Mouse (Mus musculus) kidney, embryonic 16.5 days (tissue): ENCODE results near the gene Ifngr1. TPM values are rescaled to one million over a fixed set of nuclear protein-coding genes. Genes with fewer than 3 reads are reported as not detected.

ENCODE experiments used
- ATAC-seq: fragments of 200-750 bp; cut with Nextera tagmentation; 2 replicates; pipeline ENCODE4 v1.8.0; 2017; ENCODE audit warnings: moderate TSS enrichment; ENCODE audit not compliant: low FRiP score, low TSS enrichment
- H3K27ac ChIP-seq: fragments of 300-500 bp; sonication (generic); 2 replicates; pipeline ENCODE4 v1.5.1; 2014; ENCODE audit warnings: low read length
- H3K27me3 ChIP-seq: fragments of 300-500 bp; sonication (generic); 2 replicates; pipeline ENCODE4 v1.6.1; 2014; ENCODE audit warnings: low read length, control low read depth, mixed read lengths; ENCODE audit not compliant: insufficient read depth
- H3K36me3 ChIP-seq: fragments of 300-500 bp; sonication (generic); 2 replicates; pipeline ENCODE4 v1.6.1; 2014; ENCODE audit warnings: low read length, control low read depth, mixed read lengths; ENCODE audit not compliant: insufficient read depth
- H3K4me1 ChIP-seq: fragments of 300-500 bp; sonication (generic); 2 replicates; pipeline ENCODE4 v1.6.1; 2014; ENCODE audit warnings: low read length, control low read depth, mixed read lengths; ENCODE audit not compliant: insufficient read depth
- H3K4me2 ChIP-seq: fragments of 300-500 bp; sonication (generic); replicated peaks from 2 replicates; pipeline ENCODE4 v1.6.1; 2014; ENCODE audit warnings: low read depth, low read length
- H3K4me3 ChIP-seq: fragments of 300-500 bp; sonication (generic); 2 replicates; pipeline ENCODE4 v1.5.1; 2014; ENCODE audit warnings: mild to moderate bottlenecking, low read length
- H3K9ac ChIP-seq: fragments of 300-500 bp; sonication (generic); replicated peaks from 2 replicates; pipeline ENCODE4 v1.6.1; 2014; ENCODE audit warnings: low read length
- H3K9me3 ChIP-seq: fragments of 300-500 bp; sonication (generic); 2 replicates; pipeline ENCODE4 v1.6.1; 2016; ENCODE audit warnings: low read length, control low read depth
- WGBS: fragments of 180-500 bp; shearing (Covaris S2); extraction: QIAGEN DNeasy Blood & Tissue Kit; methylation state at CpG from one replicate; pipeline ENCODE4 v1.1.7; 2014; 5-methylcytosine and 5-hydroxymethylcytosine counted together
- polyA plus RNA-seq: library from polyadenylated mRNA; unstranded; fragments of >200 nt; fragmentation: Nextera tagmentation; extraction: Ambion mirVana; gene quantifications from 2 replicates; pipeline ENCODE4 v1.2.1, GENCODE M21; 2015

The Ifngr1 gene
- polyA plus RNA-seq, 1 experiment from 2014 or later: 67.1 TPM

DNA sequence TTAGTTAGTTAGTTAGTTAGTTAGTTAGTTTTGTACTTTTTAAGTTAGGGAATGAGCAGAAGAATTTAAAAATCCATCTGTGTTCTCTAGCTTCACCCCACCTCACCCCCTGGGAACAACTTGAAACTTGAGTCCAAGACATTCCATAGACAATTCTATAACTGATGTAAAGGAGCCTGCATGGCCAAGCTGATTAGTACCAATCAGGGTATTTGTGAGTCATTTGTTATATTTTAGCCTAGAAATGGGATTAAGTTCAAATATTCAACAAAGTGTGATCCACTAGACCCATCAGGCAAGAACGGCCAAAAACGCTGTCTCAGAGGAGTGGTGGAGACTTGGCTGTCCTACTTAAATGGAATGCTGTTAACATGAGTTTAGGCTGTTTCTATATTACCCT, 35.6 kb downstream of the Ifngr1 start:
- Histone ChIP-seq H3K27me3 (no peaks in the 10 kb centered on the region), H3K36me3 (no peaks in the 10 kb centered on the region), H3K9ac (no peak overlapping the region), H3K9me3 (no peaks in the 10 kb centered on the region), H3K4me2 (no peak overlapping the region), H3K4me3 (no peak overlapping the region), H3K4me1 (no peaks in the 10 kb centered on the region), H3K27ac (no peak overlapping the region)
- WGBS: 91% methylated on average over 2 of the region's 2 CpGs
- no peak for ATAC-seq

DNA sequence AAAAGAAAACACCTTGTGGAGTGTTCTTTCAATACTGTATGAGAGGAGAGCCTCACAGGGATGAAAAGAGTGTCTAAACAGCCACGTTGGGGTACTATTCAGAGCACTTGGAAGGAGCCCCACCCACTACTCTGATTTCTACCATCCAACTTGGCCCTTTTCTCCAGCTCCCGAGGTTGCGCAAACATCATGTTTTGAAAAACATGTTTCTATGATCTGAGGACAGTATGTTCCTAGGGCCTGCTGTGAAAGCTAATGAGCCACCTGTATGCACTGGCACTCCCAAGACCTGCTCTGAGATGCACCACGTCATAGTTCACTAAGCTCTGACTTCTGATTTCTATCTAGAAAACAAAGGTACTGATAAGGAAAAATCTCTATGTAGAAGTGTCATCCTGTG, 36.0 kb downstream of the Ifngr1 start:
- no peak overlapping the region for H3K4me3 ChIP-seq
- H3K9ac ChIP-seq: no peak overlapping the region
- no peaks in the 10 kb centered on the region for H3K4me1 ChIP-seq
- H3K27me3 ChIP-seq: no peaks in the 10 kb centered on the region
- WGBS: 76% methylated on average over 4 of the region's 4 CpGs
- H3K9me3 ChIP-seq: no peaks in the 10 kb centered on the region
- no peak for ATAC-seq
- H3K36me3 ChIP-seq: no peaks in the 10 kb centered on the region
- H3K4me2 ChIP-seq: no peak overlapping the region
- no peak overlapping the region for H3K27ac ChIP-seq

- no peak overlapping the region for H3K4me2 ChIP-seq
These were observed 40.0 kb downstream of the Ifngr1 start for GRCm38 (mm10) chr10:19631616-19632195.

DNA sequence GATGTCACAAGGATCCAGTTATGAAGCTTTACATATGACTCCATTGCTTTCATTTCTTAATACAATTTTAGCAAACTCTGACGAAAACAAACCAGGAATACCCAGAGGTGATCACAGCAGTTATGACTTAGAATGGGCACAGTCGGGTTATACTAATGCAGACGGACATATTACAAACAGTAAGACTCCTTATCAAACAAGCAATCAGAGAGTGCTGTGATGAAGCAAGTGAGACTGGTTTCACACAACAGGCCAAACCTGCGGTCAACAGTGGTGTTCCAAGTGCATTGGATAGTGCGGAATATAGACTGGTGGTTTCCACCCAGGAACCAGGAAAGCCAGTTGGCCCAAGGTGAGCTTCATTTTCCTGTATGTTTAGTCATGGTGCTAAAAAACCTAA, 47.1 kb downstream of the Ifngr1 start:
- Histone ChIP-seq H3K36me3 (no peaks in the 10 kb centered on the region), H3K9ac (no peak overlapping the region), H3K27me3 (no peaks in the 10 kb centered on the region), H3K4me3 (no peak overlapping the region), H3K4me2 (no peak overlapping the region), H3K4me1 (no peaks in the 10 kb centered on the region), H3K27ac (no peak overlapping the region), H3K9me3 (no peaks in the 10 kb centered on the region)
- ATAC-seq: no peak
- 88% methylated on average over 5 of the region's 5 CpGs for WGBS

More at GRCm38 (mm10) chr10:19631616-19632195, 40.0 kb downstream of the Ifngr1 start:
- Histone ChIP-seq H3K27me3 (no peaks in the 10 kb centered on the region), H3K27ac (no peak overlapping the region), H3K36me3 (no peaks in the 10 kb centered on the region), H3K9me3 (no peaks in the 10 kb centered on the region), H3K4me3 (no peak overlapping the region), H3K4me1 (no peaks in the 10 kb centered on the region), H3K9ac (no peak overlapping the region)
- no peak for ATAC-seq
- WGBS: 71% methylated on average over 13 of the region's 13 CpGs

- 100% methylated on average over 1 of the region's 1 CpGs for WGBS
- ATAC-seq: no peak
- Histone ChIP-seq H3K36me3 (no peaks in the 10 kb centered on the region), H3K27ac (no peak overlapping the region), H3K9me3 (no peaks in the 10 kb centered on the region), H3K4me1 (no peaks in the 10 kb centered on the region), H3K27me3 (no peaks in the 10 kb centered on the region), H3K4me3 (no peak overlapping the region), H3K9ac (no peak overlapping the region), H3K4me2 (no peak overlapping the region)
These were observed 47.9 kb downstream of the Ifngr1 start for GRCm38 (mm10) chr10:19639630-19640029.

DNA sequence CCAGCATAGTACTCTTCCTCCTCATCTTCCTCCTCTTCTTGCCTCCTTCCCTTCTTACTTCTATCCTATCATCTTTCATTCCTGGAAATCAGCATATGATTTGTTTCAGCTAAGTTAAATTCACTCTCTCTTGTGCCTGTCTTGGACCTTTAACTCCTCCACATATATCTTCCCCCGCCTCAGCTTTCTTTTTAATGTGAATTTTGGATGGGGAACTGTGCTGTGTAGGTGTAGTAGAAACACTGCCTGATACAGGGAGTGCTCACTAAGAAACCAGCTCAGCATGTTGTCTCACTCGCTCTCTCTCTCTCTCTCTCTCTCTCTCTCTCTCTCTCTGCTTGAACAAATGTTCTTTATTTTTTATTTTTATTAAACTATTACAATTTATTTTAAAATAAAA, 53.4 kb downstream of the Ifngr1 start:
- H3K9ac ChIP-seq: no peak overlapping the region
- no peak for ATAC-seq
- no peak overlapping the region for H3K4me2 ChIP-seq
- H3K4me3 ChIP-seq: no peak overlapping the region
- H3K9me3 ChIP-seq: no peaks in the 10 kb centered on the region
- no peak overlapping the region for H3K27ac ChIP-seq
- no peaks in the 10 kb centered on the region for H3K27me3 ChIP-seq
- 87% methylated on average over 2 of the region's 2 CpGs for WGBS
- H3K4me1 ChIP-seq: no peaks in the 10 kb centered on the region
- H3K36me3 ChIP-seq: no peaks in the 10 kb centered on the region

DNA sequence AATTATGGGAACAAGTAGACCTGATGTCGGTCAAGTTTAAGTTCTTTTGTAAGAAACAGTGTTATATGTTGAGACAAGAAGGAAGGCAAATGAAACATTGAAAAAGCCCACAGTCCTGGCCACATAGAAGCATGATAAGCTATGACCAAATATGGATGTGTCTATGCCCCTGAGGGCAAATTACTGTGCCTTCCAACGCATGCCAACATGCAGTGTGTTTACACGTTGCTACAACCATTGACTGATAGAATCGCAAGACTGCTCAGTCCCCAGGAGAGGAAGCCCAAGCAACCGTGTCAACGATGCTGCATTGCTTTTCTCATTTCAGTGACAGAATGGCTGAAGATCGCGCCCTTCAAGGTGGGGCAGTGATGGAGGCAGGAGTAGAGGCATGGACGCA, 65.7 kb downstream of the Ifngr1 start:
- Histone ChIP-seq H3K4me2 (no peak overlapping the region), H3K9ac (no peak overlapping the region), H3K36me3 (no peaks in the 10 kb centered on the region), H3K9me3 (no peaks in the 10 kb centered on the region), H3K4me3 (no peak overlapping the region), H3K27ac (no peak overlapping the region), H3K4me1 (no peaks in the 10 kb centered on the region), H3K27me3 (no peaks in the 10 kb centered on the region)
- 87% methylated on average over 9 of the region's 9 CpGs for WGBS
- no peak for ATAC-seq

Other genes with a start within 250 kb of the Ifngr1 start
- gene Olig3, start 235.4 kb upstream of the Ifngr1 start, polyA plus RNA-seq: not detected in 2 replicates
- gene Il22ra2, start 30.0 kb downstream of the Ifngr1 start, polyA plus RNA-seq: not detected in 2 replicates
- 0.07 and 0.10 TPM in 2 replicates for gene Il20ra, start 120.6 kb downstream of the Ifngr1 start, polyA plus RNA-seq